Mouse (Mus musculus) limb, embryonic 15.5 days (tissue): ENCODE data around the gene Cstb. TPM values are rescaled to one million over a fixed set of nuclear protein-coding genes. Genes with fewer than 3 reads are reported as not detected.

Source experiments
- microRNA-seq: library from miRNA; unstranded; fragments of <30 nt; microRNA quantifications from one replicate; pipeline ENCODE4, GENCODE M21; 2016
- polyA plus RNA-seq: library from polyadenylated mRNA; unstranded; fragments of >200 nt; fragmentation: Nextera tagmentation; extraction: Ambion mirVana; gene quantifications from 2 replicates; pipeline ENCODE4 v1.2.1, GENCODE M21; 2015

Cstb gene
- polyA plus RNA-seq, 1 experiment from 2014 or later = 319 TPM

Small RNA genes lying within 50 kb of the gene (microRNA-seq; reads per million reads assigned to microRNA genes)
- not detected for gene Mir6410
- 0.61 reads per million for gene Mir6907
- gene Mir6908 = not detected

Other genes starting within 250 kb of the Cstb start
- gene Pwp2, start 240.5 kb upstream of the Cstb start, polyA plus RNA-seq = 18.5 and 18.9 TPM in 2 replicates
- gene Trappc10, start 181.0 kb upstream of the Cstb start, polyA plus RNA-seq = 13.3 and 15.6 TPM in 2 replicates
- gene Agpat3, start 73.2 kb upstream of the Cstb start, polyA plus RNA-seq = 111 and 127 TPM in 2 replicates
- gene Rrp1, start 12.6 kb upstream of the Cstb start, polyA plus RNA-seq = 259 and 289 TPM in 2 replicates
- gene Pdxk, start 39.3 kb downstream of the Cstb start, polyA plus RNA-seq = 11.9 and 13.1 TPM in 2 replicates
- gene Olfr1358, start 91.8 kb downstream of the Cstb start, polyA plus RNA-seq = not detected in 2 replicates
- 77.0 and 86.2 TPM in 2 replicates for gene Ilvbl, start 148.7 kb downstream of the Cstb start, polyA plus RNA-seq
- 20.2 and 20.3 TPM in 2 replicates for gene Syde1, start 166.3 kb downstream of the Cstb start, polyA plus RNA-seq
- not detected in 2 replicates for gene Olfr1357, start 192.4 kb downstream of the Cstb start, polyA plus RNA-seq